Mouse (Mus musculus): Measurements from ENCODE around the gene Psapl1.

The Psapl1 gene

DNA sequence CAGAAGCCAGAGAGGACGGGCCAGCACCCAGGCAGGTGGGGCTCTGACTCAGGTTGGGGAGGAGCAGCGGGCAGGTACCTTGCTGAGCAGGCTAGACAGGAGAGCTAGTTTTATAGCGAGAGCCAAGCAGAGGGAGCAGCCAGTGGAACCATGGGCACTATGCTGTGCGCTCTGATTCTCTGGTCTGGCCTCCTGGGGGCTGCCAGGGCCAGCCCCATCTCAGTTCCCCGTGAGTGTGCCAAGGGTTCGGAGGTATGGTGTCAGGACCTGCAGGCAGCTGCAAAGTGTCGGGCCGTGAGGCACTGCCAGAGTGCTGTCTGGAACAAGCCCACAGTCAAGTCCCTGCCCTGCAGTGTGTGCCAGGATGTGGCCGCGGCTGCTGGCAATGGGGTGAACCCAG lies at the start of gene Psapl1:
TSS of gene Psapl1 (plus strand) at position 106 of the 400 bp plus-strand sequence.
- no peak for DNase-seq (ENCODE audit: low read depth, low spot score)

DNA sequence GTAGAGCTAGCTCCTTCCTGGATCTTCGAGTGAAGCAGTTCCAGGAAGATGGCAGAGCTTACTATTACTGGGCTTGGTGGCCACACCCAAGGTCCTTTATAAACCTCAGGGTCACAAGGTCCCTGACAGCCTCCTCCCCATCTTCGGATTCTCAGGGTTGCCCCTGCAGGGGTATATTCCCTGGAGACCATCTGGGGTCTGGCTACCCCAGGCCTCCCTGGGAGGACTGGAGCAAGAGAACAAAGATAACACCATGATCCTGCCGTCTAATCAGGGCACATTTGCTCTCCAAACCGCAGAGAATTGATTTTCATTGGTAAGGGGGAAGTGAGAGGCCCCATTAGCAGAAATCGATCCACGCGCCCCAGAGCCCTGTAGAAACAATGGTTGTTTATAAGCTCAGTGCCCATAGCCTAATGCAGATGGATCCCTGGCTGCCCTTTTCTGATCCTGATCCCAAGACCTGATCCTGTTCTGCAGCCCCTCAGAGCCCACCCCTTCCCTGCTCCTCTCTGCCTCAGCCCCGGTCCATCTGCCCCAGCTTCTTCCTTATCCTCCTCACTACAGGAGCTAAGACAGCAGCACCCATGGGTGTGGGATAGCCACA lies 48.8 kb upstream of the Psapl1 start:
- no peak for DNase-seq (ENCODE audit: low read depth, low spot score)

DNA sequence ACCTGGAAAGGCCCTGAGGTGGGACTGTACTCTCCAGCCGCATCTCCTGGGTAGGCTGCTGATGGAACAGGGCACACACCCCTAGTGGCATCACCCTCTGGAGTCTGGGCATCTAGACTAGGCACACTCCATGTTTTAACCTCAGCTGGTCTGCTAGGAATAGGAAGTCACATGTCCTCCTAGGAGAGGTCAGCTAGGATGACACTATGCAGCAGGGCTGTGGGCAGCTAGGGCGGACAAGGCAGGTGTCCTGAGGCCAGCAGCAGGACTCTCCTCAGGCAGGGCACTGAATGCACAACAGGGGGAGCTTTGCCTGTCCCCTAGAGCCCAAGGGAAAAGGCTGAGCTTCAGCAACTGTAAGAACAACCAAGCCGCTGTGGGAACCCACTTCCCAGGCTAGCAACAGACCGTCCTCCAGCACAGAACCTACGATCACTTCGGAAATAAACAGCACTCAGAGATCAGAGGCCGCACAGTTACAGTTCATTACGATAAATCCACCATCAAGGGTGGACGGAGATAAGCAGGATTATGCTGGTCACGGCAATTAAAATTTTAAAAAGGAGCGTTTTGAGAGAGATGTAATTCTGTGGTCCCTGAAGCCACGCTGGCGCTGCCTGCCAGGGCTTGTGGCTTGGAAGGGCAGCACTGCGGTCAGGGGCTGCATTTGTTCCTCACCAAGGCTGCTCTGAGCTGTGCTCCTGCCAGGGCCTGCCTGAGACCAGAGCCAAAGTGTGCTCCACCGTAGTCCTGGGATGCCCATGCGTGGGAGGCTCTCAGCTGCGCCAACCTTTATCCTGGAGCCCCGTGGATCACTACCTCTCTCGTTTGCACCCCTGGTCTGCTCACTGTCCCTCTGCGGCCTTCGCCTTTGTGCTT lies 38.2 kb upstream of the Psapl1 start:
- DNase-seq (ENCODE audit: low read depth, low spot score): no peak

DNA sequence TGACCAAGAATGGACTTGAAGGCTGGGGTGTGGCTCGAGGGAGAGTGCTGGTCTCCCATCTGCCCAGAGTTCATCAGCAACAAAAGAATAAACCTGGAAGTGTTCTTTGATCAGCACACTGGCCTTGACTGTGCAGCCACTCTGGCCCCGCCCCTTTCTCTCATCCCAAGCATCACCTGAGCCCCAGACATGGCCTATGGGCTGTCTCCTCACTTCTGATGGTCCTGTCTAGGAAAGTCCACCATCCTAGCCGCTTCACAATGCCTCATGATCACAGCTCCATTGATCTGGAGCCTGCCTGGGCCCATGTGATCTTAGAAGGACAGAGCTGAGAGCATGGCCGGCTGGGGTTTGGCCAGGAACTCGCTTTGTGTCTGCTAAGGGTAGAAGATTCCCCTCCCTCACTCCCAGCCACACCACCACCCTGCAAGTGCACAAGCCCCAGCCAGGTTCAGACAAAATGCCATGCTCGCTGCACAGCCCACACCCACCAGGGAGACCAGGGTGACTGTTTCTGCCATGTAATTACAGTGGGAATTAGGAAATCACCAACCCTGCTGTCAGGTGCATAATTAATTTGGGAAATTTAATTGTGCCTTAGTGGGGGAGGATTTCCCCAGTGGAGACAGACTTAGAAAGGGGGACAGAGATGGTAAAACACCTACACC lies 37.3 kb upstream of the Psapl1 start:
- DNase-seq (ENCODE audit: low read depth, low spot score): no peak

DNA sequence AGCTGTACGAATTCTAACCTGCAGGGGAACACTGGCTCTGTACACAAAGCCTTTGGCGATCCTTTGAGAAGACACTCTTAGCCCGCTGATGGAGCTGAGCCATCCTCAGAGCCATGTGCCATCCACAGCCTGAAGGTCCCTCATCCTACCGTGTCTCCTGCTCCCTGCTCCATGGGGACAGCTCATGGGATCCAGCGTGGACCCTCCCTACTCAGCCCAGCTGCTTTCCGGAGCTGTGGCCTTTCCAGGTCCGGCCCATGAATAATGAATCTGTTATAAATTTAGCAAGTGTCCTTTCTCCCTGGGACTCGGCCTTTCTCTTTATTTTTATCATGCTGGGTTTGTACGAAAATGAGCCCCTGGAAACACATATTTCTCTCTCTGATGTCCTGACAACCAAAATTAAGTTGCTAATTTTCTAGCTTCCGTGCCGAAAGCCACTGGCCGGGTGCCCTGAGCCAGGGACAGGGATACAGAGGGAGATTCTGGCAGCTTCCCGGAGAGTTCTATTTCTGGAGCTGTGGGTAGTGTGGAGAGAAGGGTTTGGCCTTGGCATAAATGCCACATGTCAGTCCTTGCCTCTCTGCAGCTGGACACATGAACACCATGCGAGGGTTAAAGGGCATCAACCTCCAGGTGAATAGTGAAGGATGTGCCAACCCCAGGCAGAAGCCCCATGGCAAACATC lies 34.7 kb upstream of the Psapl1 start:
- no peak for DNase-seq (ENCODE audit: low read depth, low spot score)

DNA sequence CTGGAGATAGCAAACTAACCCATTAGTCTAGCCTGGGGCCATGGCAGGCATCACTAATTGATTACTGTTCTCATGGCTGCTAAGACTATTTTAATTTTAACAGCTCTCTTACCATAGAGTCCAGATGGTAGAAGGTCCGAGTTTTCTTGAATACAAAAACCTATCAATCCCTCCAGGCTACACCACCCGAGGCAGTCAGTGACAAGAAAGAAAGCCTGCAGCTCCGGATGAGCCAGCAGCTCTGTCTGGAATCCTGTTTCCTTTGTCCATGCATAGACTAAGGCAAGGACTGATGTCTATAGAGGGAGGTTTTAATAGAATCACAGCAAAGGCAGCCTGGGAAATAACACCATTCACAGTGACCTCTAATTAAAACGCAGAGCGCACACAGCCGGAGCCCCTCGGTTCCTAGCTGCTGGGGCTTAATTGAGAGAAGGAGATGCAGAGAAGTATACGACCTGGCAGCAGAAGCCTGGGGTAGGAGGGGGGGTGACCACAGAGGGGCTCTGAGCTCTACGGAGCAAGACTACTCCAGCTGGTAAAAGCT lies 29.2 kb upstream of the Psapl1 start:
- no peak for DNase-seq (ENCODE audit: low read depth, low spot score)

DNA sequence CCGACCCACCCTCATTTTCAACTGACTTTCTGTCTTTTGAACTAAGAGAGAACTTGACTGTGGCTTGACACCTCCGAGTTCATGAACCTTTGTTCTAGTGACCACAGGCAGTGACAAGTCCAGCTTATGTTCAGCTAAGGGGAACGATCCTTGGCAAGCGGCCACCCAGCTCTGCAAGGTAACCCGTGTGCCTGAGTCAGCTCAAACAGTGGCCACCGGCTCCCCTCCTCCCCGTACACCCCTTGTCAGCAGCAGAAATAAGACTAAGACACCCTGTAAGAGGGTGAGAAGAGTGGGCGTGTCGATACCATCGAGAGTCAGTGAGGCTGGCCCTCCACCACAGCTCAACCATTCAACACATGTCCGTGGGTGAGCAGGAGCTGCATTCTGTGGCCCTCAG lies 27.4 kb upstream of the Psapl1 start:
- DNase-seq (ENCODE audit: low read depth, low spot score): no peak

DNA sequence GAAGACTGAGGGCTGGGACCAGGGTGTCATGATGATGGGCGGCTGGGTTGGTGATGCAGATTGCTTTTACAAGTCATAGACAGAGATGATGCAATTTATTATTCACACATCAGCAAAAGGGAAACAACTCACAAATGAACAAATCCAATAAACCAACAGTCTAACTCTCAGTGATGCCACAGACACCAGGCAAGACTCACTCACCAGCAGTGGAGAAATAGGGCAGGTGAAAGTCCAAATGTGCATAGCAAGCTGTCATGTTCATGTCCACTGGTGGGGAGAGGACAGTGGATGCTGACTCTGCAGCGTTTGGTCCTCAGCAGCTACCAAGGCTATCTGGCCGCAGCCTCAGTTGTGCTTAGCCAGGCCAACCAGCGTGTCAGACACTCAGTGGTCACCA lies 26.9 kb upstream of the Psapl1 start:
- DNase-seq (ENCODE audit: low read depth, low spot score): no peak

DNA sequence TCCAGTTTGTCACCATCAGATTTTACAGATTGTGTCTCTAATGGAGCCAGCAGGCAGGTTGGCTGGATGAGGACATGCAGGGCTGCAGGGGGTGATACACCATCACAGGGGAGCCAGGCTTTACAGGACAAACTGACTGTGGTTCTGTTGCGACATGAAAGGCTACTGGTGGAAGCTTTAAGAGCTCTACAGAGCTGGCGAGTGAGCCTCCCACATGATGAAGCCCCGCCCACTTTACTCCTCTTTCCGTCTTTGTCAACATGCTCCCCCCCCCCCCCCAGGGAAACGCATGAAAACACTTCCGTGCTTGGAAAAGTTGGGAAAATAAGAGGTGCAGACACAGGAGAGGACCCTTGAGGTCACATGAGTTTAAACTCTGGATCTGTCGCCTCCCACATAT lies 25.6 kb upstream of the Psapl1 start:
- DNase-seq (ENCODE audit: low read depth, low spot score): no peak

DNA sequence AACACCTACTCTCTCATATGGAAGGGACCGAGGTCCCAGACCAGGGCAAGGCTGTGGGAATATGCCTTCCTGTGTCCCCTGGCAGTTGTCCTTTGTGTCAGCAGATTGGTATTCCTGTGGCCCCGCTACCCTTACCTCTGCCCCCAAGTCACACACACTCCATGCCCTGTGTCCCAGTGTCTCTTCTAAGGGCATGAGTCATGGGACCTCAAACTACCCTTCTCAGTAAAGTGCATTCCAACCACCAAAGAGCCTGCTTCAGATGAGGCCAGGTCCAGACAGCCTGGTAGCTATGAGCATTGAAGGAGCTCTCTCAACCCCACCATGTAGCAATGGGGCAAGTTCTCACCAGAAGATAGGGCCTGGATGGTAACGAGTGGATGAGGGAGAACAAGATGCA lies 25.0 kb upstream of the Psapl1 start:
- DNase-seq (ENCODE audit: low read depth, low spot score): no peak

DNA sequence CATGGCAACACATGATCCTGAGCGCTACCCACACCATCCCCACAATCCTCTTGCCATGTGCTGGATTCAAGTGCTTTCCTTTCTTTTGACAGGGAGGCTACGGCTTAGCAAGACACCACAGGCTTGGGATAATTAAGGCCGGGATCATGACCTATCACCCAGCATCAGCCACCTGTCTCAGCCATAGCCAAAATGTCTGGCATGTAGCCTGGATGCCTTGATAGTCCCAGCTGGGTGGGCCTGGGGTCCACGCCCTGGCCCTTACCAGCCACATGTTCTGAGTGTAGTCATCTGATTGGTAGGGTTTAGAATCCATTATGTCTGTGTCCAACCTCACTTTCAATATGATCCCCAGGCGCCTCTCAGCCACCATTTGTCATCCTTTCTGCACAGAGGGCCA lies 24.1 kb upstream of the Psapl1 start:
- DNase-seq (ENCODE audit: low read depth, low spot score): no peak

DNA sequence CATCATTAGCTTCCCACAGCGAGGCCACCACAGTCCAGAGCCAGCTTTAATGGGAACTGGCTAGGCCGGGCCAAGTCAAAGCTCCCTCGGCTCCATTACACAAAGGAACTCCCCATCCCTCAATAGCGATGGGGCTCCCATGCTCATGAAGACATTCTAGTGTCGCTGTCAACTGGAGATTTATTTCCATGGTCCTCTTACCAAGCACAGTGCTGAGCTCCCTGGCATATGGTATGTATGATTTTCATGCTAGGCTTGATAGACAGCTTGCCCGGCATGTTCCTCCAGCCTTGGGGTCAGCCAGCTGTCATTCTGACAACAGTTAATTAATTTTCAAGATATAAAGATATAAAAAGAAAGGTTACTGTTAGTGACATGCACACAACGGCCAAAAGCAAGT lies 21.5 kb upstream of the Psapl1 start:
- no peak for DNase-seq (ENCODE audit: low read depth, low spot score)

DNA sequence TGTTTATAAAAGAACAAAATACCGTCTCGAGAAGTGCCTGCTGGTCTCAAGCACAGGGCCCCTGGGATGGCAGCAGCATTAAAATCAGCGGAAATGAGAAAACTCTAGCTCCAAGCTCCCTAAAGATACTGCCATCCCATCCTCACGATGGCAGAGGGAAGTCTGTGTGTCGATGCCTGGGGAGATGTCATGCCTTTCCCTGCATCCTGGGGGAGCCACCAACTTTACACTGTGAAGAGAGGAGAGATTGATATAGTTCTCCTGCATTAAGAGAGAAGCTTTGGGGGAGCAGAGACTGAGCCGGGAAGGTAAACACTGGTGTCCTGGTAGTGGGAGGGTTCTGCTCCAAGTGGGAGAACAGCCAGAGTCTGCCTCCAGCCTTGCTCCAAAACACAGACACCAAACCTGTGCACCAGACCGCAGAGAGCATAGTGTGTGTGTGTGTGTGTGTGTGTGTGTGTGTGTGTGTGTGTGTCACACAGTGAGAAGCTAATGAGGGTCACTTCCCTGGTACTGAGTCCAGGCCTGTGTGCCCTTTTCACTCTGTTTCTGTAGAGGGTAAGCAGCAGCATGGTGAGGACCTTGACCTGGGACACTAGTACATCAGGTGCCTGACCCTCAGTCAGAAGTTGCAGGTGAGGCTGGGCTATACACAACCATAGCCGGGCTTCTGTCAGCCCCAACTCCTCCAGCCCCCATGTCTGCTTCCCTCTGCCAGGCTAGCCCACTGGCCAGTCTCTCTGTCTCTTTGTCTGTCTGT lies 17.3 kb upstream of the Psapl1 start:
- DNase-seq (ENCODE audit: low read depth, low spot score): no peak

DNA sequence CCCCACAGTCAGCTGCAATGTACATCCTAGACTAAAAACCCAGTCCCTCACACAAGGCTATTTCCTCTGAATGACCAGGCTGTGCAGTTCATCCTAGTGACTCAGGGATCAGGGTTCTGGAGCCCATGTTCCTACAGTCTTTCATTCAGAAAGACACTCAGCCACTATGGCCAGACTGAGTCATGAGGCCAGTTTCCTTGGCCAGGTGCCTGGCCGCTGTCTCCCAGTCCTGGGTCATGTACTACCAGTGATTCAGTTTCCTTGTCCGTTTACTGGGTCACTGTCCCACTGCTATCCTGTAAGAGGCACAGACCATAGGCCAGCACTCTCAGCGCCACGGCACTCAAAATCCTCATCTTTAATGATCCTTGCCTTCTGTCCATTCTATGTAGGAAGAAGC lies 15.5 kb upstream of the Psapl1 start:
- DNase-seq (ENCODE audit: low read depth, low spot score): no peak

DNA sequence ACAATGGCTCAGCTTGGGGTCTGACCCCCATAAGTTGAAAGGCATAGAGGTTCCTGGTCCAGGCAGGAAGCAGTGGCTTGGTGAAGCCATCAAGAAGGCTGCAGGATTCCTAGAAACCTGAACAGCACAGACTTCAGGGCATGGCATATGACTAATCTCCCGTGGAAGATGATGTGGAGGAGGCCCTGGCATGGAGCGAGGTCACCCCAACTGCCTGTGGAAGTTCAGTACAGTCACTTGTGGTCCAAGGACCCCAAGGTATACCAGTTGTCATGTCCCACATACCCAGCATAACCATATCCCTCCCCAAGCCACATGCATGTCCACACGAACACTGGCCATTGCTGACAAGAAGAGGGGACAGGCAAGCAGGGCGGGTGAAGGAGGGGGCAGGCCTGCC lies 12.5 kb upstream of the Psapl1 start:
- no peak for DNase-seq (ENCODE audit: low read depth, low spot score)

DNA sequence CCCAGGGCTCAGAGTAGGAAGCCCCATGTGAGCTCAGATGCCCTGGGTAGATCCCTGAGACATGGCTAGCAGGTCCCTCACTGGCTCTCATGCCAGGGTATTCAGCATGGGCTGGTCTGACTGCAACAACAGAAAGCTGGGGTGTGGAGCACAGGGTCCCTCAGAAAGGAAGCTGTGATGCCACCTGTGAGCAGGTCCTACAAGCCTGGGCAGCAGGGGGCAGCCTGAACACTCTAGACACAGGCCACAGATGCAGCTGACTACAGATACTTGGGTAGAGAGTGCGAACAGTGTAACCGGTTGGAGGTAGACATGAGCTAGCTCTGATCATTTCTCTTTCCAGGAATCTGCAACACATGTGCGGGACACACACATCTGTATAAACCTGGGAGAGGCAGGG lies 11.9 kb upstream of the Psapl1 start:
- DNase-seq (ENCODE audit: low read depth, low spot score): no peak

DNA sequence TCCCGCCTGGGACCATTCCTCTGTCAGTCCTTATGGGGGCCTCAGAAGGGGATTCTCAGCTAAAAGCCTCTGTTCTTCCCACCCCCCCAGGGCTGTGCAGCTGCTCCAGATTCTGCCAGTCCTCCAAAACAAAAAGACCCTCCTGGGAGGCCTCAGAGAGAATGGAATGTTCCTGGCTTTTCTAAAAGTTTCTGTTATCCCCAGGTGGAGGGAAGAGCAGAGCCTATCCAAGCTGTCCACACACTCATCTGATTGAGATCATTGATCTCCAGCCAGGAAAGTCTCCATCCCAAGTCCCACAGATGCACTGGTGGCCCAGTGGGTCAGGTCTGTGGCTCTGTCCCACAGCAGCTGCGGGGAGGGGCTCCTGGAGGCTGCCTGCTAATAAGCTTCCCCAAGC lies 11.1 kb upstream of the Psapl1 start:
- no peak for DNase-seq (ENCODE audit: low read depth, low spot score)

DNA sequence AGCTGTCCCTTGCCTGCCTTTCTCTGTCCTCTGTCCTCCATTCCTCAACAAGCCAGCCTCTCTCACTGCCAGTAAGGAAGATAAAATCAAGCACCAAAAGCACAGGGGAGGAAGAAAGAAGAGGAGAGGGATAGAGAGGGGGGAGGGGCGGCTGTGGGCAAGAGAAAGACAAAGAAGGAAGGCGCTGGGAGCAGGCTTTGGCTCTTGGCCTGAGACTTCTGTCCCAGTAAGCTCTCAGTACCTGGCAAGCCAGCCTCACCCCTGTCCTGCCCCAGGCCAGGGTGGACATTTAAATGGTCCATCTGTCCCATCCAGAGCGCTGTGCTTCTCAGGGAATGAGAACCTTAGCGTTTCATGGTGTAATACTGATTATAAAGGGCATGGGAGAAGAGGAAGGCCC lies 9.2 kb upstream of the Psapl1 start:
- no peak for DNase-seq (ENCODE audit: low read depth, low spot score)

DNA sequence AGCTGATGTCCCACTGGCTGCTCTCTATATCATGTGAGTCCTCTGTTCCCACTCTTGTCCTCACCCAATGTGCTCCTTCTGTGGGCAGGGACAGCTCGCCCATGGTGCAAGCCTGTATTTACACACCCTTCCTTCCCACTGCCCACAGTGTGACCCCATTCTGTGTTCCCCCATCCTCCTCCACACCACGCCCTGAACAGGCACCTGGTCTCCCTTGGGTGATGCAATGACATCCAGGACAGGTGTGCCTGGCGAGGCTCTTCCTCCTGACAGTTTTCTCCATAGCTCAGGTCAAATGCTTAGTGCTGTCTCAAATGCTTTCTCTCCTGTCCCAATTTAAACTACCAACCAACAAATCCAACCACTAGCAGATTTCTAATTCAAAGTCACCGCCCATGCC lies 8.4 kb upstream of the Psapl1 start:
- no peak for DNase-seq (ENCODE audit: low read depth, low spot score)

DNA sequence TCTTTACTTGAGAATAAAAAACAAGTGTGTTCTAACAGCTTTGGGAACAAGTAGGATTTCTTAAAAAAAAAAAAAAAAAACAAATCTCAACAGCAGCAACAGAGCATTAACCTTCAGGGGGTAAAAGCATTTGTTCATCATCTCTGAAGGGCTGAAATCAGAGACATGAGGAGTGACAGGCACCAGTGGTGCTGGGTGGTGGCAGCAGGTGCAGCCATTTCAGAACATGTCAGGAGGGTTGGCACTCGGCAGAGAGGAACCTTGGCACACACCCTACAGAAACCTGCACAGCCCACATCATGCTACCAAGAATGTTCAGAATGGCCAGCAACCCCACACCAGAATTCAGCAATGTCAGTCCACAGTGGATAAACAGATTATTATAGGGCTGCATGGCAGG lies 4.3 kb upstream of the Psapl1 start:
- DNase-seq (ENCODE audit: low read depth, low spot score): no peak

DNA sequence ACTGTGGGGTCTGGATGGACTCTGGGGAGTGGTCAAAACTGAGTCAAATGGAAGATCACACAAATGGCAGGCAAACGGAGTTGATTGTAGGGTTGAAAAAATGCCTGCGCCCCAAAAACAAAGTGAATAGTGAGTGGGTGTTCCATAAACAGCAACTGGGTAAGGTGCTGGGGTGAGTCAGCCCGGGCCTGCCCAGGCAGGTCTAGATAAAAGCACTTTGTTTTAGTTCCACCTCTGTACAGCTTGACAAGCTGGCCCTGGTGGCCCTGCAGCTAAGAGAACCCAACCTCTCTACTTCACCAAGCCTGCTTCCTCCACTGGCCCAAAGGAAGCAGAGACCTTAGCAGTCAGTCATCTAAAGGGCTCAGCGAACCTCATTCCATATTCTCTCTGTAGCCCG lies 1.0 kb upstream of the Psapl1 start:
- no peak for DNase-seq (ENCODE audit: low read depth, low spot score)

Measured in c-Kit-negative CD71-positive TER-119-positive erythroid progenitor cells, embryonic 14.5 days (primary cell).